Mouse (Mus musculus) stomach, embryonic 15.5 days (tissue): ENCODE data around the gene Vav2. TPM values are rescaled to one million over a fixed set of nuclear protein-coding genes. Genes with fewer than 3 reads are reported as not detected.

Source experiments
- ATAC-seq: fragments of 200-750 bp; cut with Nextera tagmentation; 2 replicates; pipeline ENCODE4 v1.8.0; 2017; ENCODE audit warnings: low read depth, moderate number of reproducible peaks, moderate TSS enrichment; ENCODE audit not compliant: insufficient read depth, low FRiP score
- H3K27ac ChIP-seq: fragments of 300-500 bp; sonication (generic); 2 replicates; pipeline ENCODE4 v1.5.1; 2015; ENCODE audit warnings: mild to moderate bottlenecking, inconsistent platforms
- H3K27me3 ChIP-seq: fragments of 300-500 bp; sonication (generic); replicated peaks from 2 replicates; pipeline ENCODE4 v1.6.1; 2015; ENCODE audit warnings: inconsistent platforms
- H3K36me3 ChIP-seq: fragments of 300-500 bp; sonication (generic); 2 replicates; pipeline ENCODE4 v1.6.1; 2015; ENCODE audit warnings: inconsistent platforms
- H3K4me1 ChIP-seq: fragments of 300-500 bp; sonication (generic); 2 replicates; pipeline ENCODE4 v1.6.1; 2015; ENCODE audit warnings: inconsistent platforms
- H3K4me2 ChIP-seq: fragments of 300-500 bp; sonication (generic); 2 replicates; pipeline ENCODE4 v1.6.1; 2015; ENCODE audit warnings: mild to moderate bottlenecking, inconsistent platforms
- H3K4me3 ChIP-seq: fragments of 300-500 bp; sonication (generic); replicated peaks from 2 replicates; pipeline ENCODE4 v1.5.1; 2015; ENCODE audit warnings: inconsistent platforms
- H3K9ac ChIP-seq: fragments of 300-500 bp; sonication (generic); 2 replicates; pipeline ENCODE4 v1.6.1; 2015; ENCODE audit warnings: inconsistent platforms
- H3K9me3 ChIP-seq: fragments of 300-500 bp; sonication (generic); 2 replicates; pipeline ENCODE4 v1.6.1; 2016; ENCODE audit warnings: inconsistent platforms
- WGBS: fragments of 180-500 bp; shearing (Covaris S2); methylation state at CpG from one replicate; pipeline ENCODE4 v1.1.7; 2015; 5-methylcytosine and 5-hydroxymethylcytosine counted together
- polyA plus RNA-seq: library from polyadenylated mRNA; unstranded; fragments of >200 nt; fragmentation: Nextera tagmentation; extraction: Ambion mirVana; gene quantifications from 2 replicates; pipeline ENCODE4 v1.2.1, GENCODE M21; 2015

Vav2 gene
- polyA plus RNA-seq, 1 experiment from 2014 or later: 7.0 TPM

- Histone ChIP-seq H3K9ac (no peak overlapping the region), H3K9me3 (no peaks in the 10 kb centered on the region), H3K4me1 (peaks cover 87% of the 10 kb centered on the region), H3K4me3 (no peak overlapping the region), H3K27ac (peak overlapping the region; percentile 86), H3K36me3 (no peaks in the 10 kb centered on the region), H3K4me2 (no peak overlapping the region), H3K27me3 (no peaks in the 10 kb centered on the region)
- 18% methylated on average over 3 of the region's 3 CpGs for WGBS
- ATAC-seq: no peak
Observed at GRCm38 (mm10) chr2:27416425-27416824, 10.4 kb downstream of the Vav2 start.

GRCm38 (mm10) chr2:27415060-27415783, 11.6 kb downstream of the Vav2 start:
- H3K4me1 ChIP-seq: peaks cover 89% of the 10 kb centered on the region
- peak overlapping the region; percentile 86 for H3K27ac ChIP-seq
- ATAC-seq: no peak
- no peak overlapping the region for H3K4me3 ChIP-seq
- no peaks in the 10 kb centered on the region for H3K27me3 ChIP-seq
- H3K9me3 ChIP-seq: no peaks in the 10 kb centered on the region
- WGBS: 53% methylated on average over 11 of the region's 11 CpGs
- no peak overlapping the region for H3K9ac ChIP-seq
- no peaks in the 10 kb centered on the region for H3K36me3 ChIP-seq
- peak overlapping the region; percentile 37 for H3K4me2 ChIP-seq

DNA sequence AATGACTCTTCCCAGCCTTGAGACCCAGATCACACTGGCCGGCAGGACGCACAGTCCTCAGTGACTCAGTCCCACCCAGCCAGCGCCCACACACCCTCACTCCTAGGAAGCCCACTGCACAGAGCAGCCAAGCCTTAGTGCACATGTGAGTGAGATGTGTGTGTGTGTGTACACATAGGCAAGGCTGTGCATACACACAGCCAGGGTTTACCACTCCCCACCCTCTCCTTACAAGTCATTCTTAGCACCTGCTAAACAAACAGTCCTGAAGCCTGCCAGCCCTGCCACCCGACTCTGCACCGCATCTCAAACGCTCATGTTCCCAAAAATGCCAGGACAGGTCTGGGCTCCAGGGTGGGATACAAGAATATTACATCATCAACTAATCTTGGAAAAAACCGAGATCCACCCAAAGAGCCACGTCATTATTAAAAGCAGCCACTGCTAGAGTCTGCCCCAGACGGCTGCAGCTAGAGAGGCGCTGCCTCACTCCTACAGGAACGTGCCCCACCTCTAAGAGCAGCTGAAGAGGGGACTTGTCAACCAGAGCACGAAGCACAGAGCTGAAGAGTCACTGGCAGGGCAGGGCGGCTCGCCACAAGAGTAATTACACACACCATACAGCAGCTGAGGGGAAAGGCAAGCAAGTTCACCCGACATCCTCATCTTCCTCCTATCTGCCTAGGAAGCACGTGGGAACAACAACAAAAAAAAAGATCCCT, 12.7 kb downstream of the Vav2 start:
- H3K4me1 ChIP-seq: peaks cover 80% of the 10 kb centered on the region
- no peaks in the 10 kb centered on the region for H3K27me3 ChIP-seq
- no peak overlapping the region for H3K9ac ChIP-seq
- 28% methylated on average over 16 of the region's 16 CpGs for WGBS
- peak overlapping the region; percentile 86 for H3K27ac ChIP-seq
- H3K4me2 ChIP-seq: peak overlapping the region; percentile 37
- no peaks in the 10 kb centered on the region for H3K9me3 ChIP-seq
- no peaks in the 10 kb centered on the region for H3K36me3 ChIP-seq
- ATAC-seq: peak; percentile 86
- H3K4me3 ChIP-seq: no peak overlapping the region

- H3K4me2 ChIP-seq: peak overlapping the region; percentile 37
- peak overlapping the region; percentile 86 for H3K27ac ChIP-seq
Observed at GRCm38 (mm10) chr2:27413582-27413935, 13.3 kb downstream of the Vav2 start.

GRCm38 (mm10) chr2:27412245-27412800, 14.5 kb downstream of the Vav2 start:
- 23% methylated on average over 7 of the region's 7 CpGs for WGBS
- H3K4me3 ChIP-seq: no peak overlapping the region

More at GRCm38 (mm10) chr2:27413582-27413935, 13.3 kb downstream of the Vav2 start:
- Histone ChIP-seq H3K36me3 (no peaks in the 10 kb centered on the region), H3K27me3 (no peaks in the 10 kb centered on the region), H3K9ac (no peak overlapping the region), H3K4me3 (no peak overlapping the region), H3K4me1 (peaks cover 75% of the 10 kb centered on the region), H3K9me3 (no peaks in the 10 kb centered on the region)
- WGBS: 46% methylated on average over 2 of the region's 2 CpGs
- no peak for ATAC-seq

DNA sequence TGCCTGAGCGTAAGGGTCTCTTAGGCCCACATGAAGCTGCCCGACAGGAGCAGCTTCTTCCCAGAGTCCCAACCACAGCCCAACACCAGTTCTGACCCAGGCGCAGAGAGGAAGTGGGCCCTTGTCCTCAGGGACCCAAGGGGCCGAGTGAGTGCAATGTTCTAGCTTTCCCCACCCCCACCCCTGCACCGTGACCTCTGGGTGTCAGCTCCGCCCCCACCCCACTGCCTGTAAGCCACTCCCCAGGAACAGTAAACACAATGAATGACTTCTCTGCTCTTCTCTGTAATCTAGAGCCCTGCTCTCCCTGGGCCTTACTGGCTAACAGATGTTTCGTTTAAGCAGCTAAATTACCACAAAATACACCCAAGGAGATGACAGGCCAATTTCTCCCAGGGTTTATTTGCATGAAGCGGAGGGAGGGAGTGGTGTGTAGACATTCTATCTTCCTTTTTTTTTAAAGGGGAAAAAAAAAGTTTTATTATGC, 15.1 kb downstream of the Vav2 start:
- H3K9me3 ChIP-seq: no peaks in the 10 kb centered on the region
- peak; percentile 37; the same call in 1 of the 2 replicates for ATAC-seq
- no peak overlapping the region for H3K4me3 ChIP-seq
- H3K9ac ChIP-seq: no peak overlapping the region
- H3K4me2 ChIP-seq: peak overlapping the region; percentile 39
- H3K4me1 ChIP-seq: peaks cover 64% of the 10 kb centered on the region
- H3K27me3 ChIP-seq: no peaks in the 10 kb centered on the region
- 11% methylated on average over 8 of the region's 8 CpGs for WGBS
- H3K36me3 ChIP-seq: no peaks in the 10 kb centered on the region
- peak overlapping the region; percentile 83 for H3K27ac ChIP-seq

More at GRCm38 (mm10) chr2:27412245-27412800, 14.5 kb downstream of the Vav2 start:
- ATAC-seq: no peak
- no peaks in the 10 kb centered on the region for H3K27me3 ChIP-seq
- no peaks in the 10 kb centered on the region for H3K9me3 ChIP-seq
- H3K27ac ChIP-seq: peak overlapping the region; percentile 83
- H3K9ac ChIP-seq: no peak overlapping the region
- H3K4me2 ChIP-seq: peak overlapping the region; percentile 39
- peaks cover 67% of the 10 kb centered on the region for H3K4me1 ChIP-seq
- no peaks in the 10 kb centered on the region for H3K36me3 ChIP-seq

GRCm38 (mm10) chr2:27410518-27411140, 16.2 kb downstream of the Vav2 start:
- H3K4me2 ChIP-seq: no peak overlapping the region
- no peak for ATAC-seq
- 66% methylated on average over 6 of the region's 6 CpGs for WGBS

DNA sequence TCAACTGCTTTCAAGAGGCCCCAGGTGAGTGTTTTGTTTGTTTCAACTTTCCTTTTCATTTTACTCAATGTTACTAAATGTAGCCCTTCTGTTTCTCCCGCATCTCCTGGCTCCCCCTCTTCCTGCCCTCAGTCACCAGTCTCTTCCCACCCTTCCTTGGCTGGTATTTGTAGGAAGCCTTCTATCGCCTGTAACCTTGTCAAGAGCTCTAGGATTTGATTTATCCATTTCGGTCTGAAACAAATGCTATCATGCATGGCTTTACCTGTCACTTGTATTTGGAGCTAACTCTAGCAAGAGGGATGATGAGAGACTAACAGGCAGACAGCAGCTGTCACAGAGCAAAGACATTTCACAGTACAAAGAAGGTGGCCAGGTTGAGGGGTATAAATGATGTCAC, 18.6 kb downstream of the Vav2 start:
- no peaks in the 10 kb centered on the region for H3K36me3 ChIP-seq
- peaks cover 62% of the 10 kb centered on the region for H3K4me1 ChIP-seq
- 56% methylated on average over 3 of the region's 3 CpGs for WGBS
- H3K4me3 ChIP-seq: no peak overlapping the region
- H3K27ac ChIP-seq: no peak overlapping the region
- H3K9me3 ChIP-seq: no peaks in the 10 kb centered on the region
- H3K9ac ChIP-seq: no peak overlapping the region
- ATAC-seq: no peak
- H3K4me2 ChIP-seq: no peak overlapping the region
- H3K27me3 ChIP-seq: no peaks in the 10 kb centered on the region

More at GRCm38 (mm10) chr2:27410518-27411140, 16.2 kb downstream of the Vav2 start:
- Histone ChIP-seq H3K27me3 (no peaks in the 10 kb centered on the region), H3K36me3 (no peaks in the 10 kb centered on the region), H3K4me3 (no peak overlapping the region), H3K27ac (peak overlapping the region; percentile 83; the same call in 1 of the 2 replicates), H3K4me1 (peaks cover 61% of the 10 kb centered on the region), H3K9me3 (no peaks in the 10 kb centered on the region), H3K9ac (no peak overlapping the region)

- Histone ChIP-seq H3K27me3 (no peaks in the 10 kb centered on the region), H3K4me3 (no peak overlapping the region), H3K36me3 (no peaks in the 10 kb centered on the region), H3K9ac (no peak overlapping the region), H3K27ac (no peak overlapping the region), H3K9me3 (no peaks in the 10 kb centered on the region), H3K4me2 (no peak overlapping the region), H3K4me1 (peaks cover 51% of the 10 kb centered on the region)
- ATAC-seq: no peak
- 75% methylated on average over 5 of the region's 5 CpGs for WGBS
Observed at GRCm38 (mm10) chr2:27406928-27407327, 19.9 kb downstream of the Vav2 start.

GRCm38 (mm10) chr2:27405094-27405884, 21.5 kb downstream of the Vav2 start:
- Histone ChIP-seq H3K27ac (0 out of 2 replicates have a peak overlapping the region, but pooled peaks have one; percentile 11), H3K4me2 (no peak overlapping the region), H3K9me3 (no peaks in the 10 kb centered on the region), H3K4me3 (no peak overlapping the region), H3K9ac (no peak overlapping the region), H3K27me3 (no peaks in the 10 kb centered on the region), H3K36me3 (no peaks in the 10 kb centered on the region), H3K4me1 (peaks cover 37% of the 10 kb centered on the region)
- 37% methylated on average over 5 of the region's 5 CpGs for WGBS
- no peak for ATAC-seq
